ENCODE assay signal across 10 mouse cellular contexts in genomic region chr16:33697576-33698276, GRCm38 (mm10). TPM values are rescaled to one million over a fixed set of nuclear protein-coding genes. Genes with fewer than 3 reads are reported as not detected.
A peak's percentile ranks its signal among the peaks of the same experiment; 100 is the strongest.
DNase-seq lines count a peak whose midpoint lies in the region; ATAC-seq and TF ChIP-seq lines count a peak whose summit lies in the region.
"Had no signal": no experiment of that assay in that cellular context is flagged by ENCODE, and none has a peak within 500 bp of the region (broad histone marks: within the 10 kb centered on the region; RNA-seq: fewer than 3 reads in every experiment).

No protein-coding gene starts in this region.

- WGBS in embryonic facial prominence, embryonic 14.5 days, result 58% methylated on average over 9 of the region's 9 CpGs
- 48% methylated on average over 9 of the region's 9 CpGs for WGBS in heart, embryonic 16.5 days
- 27% methylated on average over 9 of the region's 9 CpGs for WGBS in midbrain, embryonic 13.5 days

- 0 out of 2 replicates have a peak overlapping the region, but pooled peaks have one; percentile 16 for H3K9ac ChIP-seq in embryonic facial prominence, embryonic 14.5 days (ENCODE audit: low read depth, low read length)
- H3K9ac ChIP-seq in heart, embryonic 16.5 days (ENCODE audit: low read length), result 0 out of 2 replicates have a peak overlapping the region, but pooled peaks have one; percentile 4
- peak overlapping the region; percentile 25; the same call in 1 of the 2 replicates for H3K9ac ChIP-seq in midbrain, embryonic 13.5 days (replicated peaks)
- H3K9ac ChIP-seq: liver, embryonic 14.5 days had no signal

- H3K36me3 ChIP-seq in embryonic facial prominence, embryonic 14.5 days (ENCODE audit: control insufficient read depth, insufficient read depth, low read length), result no peaks in the 10 kb centered on the region
- no peaks in the 10 kb centered on the region for H3K36me3 ChIP-seq in heart, embryonic 16.5 days (ENCODE audit: control insufficient read depth, insufficient read depth)
- H3K36me3 ChIP-seq in midbrain, embryonic 13.5 days, result no peaks in the 10 kb centered on the region

- no peak for TF ChIP-seq CTCF in left cerebral cortex, adult 2 months (IDR thresholded peaks at IDR 0.05)

- no peaks in the 10 kb centered on the region for H3K27me3 ChIP-seq in embryonic facial prominence, embryonic 14.5 days (replicated peaks; ENCODE audit: control insufficient read depth, insufficient read depth, low read length)
- no peaks in the 10 kb centered on the region for H3K27me3 ChIP-seq in heart, embryonic 16.5 days (ENCODE audit: control insufficient read depth, insufficient read depth, low read length)
- no peaks in the 10 kb centered on the region for H3K27me3 ChIP-seq in midbrain, embryonic 13.5 days

- H3K4me2 ChIP-seq in embryonic facial prominence, embryonic 14.5 days (ENCODE audit: low read depth, low read length), result no peak overlapping the region
- H3K4me2 ChIP-seq in heart, embryonic 16.5 days (ENCODE audit: low read depth, low read length), result no peak overlapping the region
- H3K4me2 ChIP-seq in midbrain, embryonic 13.5 days (replicated peaks), result no peak overlapping the region

- no peak for DNase-seq in left cerebral cortex, adult 2 months (ENCODE audit: extremely low spot score in 1 of 2, low spot score in 2 of 2)
- no peak for DNase-seq in left cerebral cortex, postnatal 4 days
- DNase-seq in embryonic facial prominence, embryonic 14.5 days (ENCODE audit: low spot score), result peak; percentile 29
- DNase-seq in gastrocnemius, postnatal 36 days, result no peak
- no peak for DNase-seq in frontal cortex, adult 2 months (ENCODE audit: extremely low spot score in 1 of 2, low spot score in 1 of 2)
- no peak for DNase-seq in ovary, adult 18-20 months (ENCODE audit: low spot score)
- DNase-seq: gastrocnemius, postnatal 10 days had no signal

- no peaks in the 10 kb centered on the region for H3K9me3 ChIP-seq in embryonic facial prominence, embryonic 14.5 days (ENCODE audit: control insufficient read depth, low read length)
- H3K9me3 ChIP-seq in heart, embryonic 16.5 days (replicated peaks; ENCODE audit: control insufficient read depth, low read length), result no peaks in the 10 kb centered on the region
- H3K9me3 ChIP-seq in midbrain, embryonic 13.5 days, result no peaks in the 10 kb centered on the region

- H3K4me1 ChIP-seq in embryonic facial prominence, embryonic 14.5 days (ENCODE audit: control insufficient read depth, insufficient read depth, low read length), result peaks cover 35% of the 10 kb centered on the region
- peaks cover 33% of the 10 kb centered on the region for H3K4me1 ChIP-seq in heart, embryonic 16.5 days (ENCODE audit: control insufficient read depth, insufficient read depth, low read length)
- H3K4me1 ChIP-seq in midbrain, embryonic 13.5 days (replicated peaks), result peaks cover 59% of the 10 kb centered on the region

- intact Hi-C loops in left cerebral cortex, adult 2 months (cut with DNase I), result no loop called here
- intact Hi-C loops in left cerebral cortex, postnatal 4 days (cut with DNase I), result no loop called here
- intact Hi-C loops in gastrocnemius, postnatal 36 days (cut with DNase I), result no loop called here

- ATAC-seq in embryonic facial prominence, embryonic 14.5 days (ENCODE audit: low read depth), result no peak
- no peak for ATAC-seq in heart, embryonic 16.5 days (replicated peaks; ENCODE audit: extremely low read depth, insufficient read depth, low FRiP score)
- no peak for ATAC-seq in midbrain, embryonic 13.5 days

- peak overlapping the region; percentile 71 for H3K27ac ChIP-seq in left cerebral cortex, adult 2 months
- peak overlapping the region; percentile 40; the same call in 1 of the 2 replicates for H3K27ac ChIP-seq in embryonic facial prominence, embryonic 14.5 days (replicated peaks; ENCODE audit: low read depth, low read length)
- peak overlapping the region; percentile 78 for H3K27ac ChIP-seq in heart, embryonic 16.5 days (ENCODE audit: low read length)
- peak overlapping the region; percentile 68 for H3K27ac ChIP-seq in midbrain, embryonic 13.5 days
- H3K27ac ChIP-seq: liver, embryonic 14.5 days had no signal

- H3K4me3 ChIP-seq in left cerebral cortex, adult 2 months, result no peak overlapping the region
- no peak overlapping the region for H3K4me3 ChIP-seq in embryonic facial prominence, embryonic 14.5 days (ENCODE audit: low read depth, low read length)
- H3K4me3 ChIP-seq in heart, embryonic 16.5 days (ENCODE audit: low read length), result no peak overlapping the region
- H3K4me3 ChIP-seq in midbrain, embryonic 13.5 days (replicated peaks), result no peak overlapping the region

RNA-seq across cellular contexts. Expression of gene Heg1, which starts 13.6 kb away (rescaled TPM):
- total RNA-seq in left cerebral cortex, adult 2 months (2021), result 10 to 100 TPM; 31.0 to 35.5 TPM
- total RNA-seq in left cerebral cortex, postnatal 4 days (2021), result 10 to 100 TPM; 22.5 to 23.0 TPM
- 24.6 and 25.4 TPM in 2 replicates for polyA plus RNA-seq in embryonic facial prominence, embryonic 14.5 days (2014; fragmentation: Nextera tagmentation; extraction: Ambion mirVana)
- 34.0 and 35.1 TPM in 2 replicates for polyA plus RNA-seq in heart, embryonic 16.5 days (2015; fragmentation: Nextera tagmentation; extraction: Ambion mirVana)
- 17.4 and 19.2 TPM in 2 replicates for polyA plus RNA-seq in midbrain, embryonic 13.5 days (2015; fragmentation: Nextera tagmentation; extraction: Ambion mirVana)
- 10 to 100 TPM; 30.6 to 38.6 TPM for total RNA-seq in gastrocnemius, postnatal 36 days (2021)
- 16.0 and 16.1 TPM in 2 replicates for polyA plus RNA-seq in frontal cortex, adult 2 months (2012; rRNA removed)
